Mouse (Mus musculus) heart, postnatal 25 days (tissue): Measurements from ENCODE around the gene Cbx5. TPM values are rescaled to one million over a fixed set of nuclear protein-coding genes. Genes with fewer than 3 reads are reported as not detected.
"Not testable (repeated sequence)": the region's sequence is repeated elsewhere in the genome, so short reads cannot be mapped to it uniquely, and the experiment has no call there.

Experiments
- DNase-seq: peaks from one replicate; pipeline ENCODE4 v3.0.0; 2022; ENCODE audit warnings: low spot score
- intact Hi-C: fragments of 180-260 bp; cut with DNase I; formaldehyde crosslinking; loops from one replicate; pipeline ENCODE4 v1.15.1; 2025
- total RNA-seq, 2 experiments: library from RNA; stranded (reverse); gene quantifications; 2 replicates each; pipeline ENCODE4 v1.2.3; 2021

Gene Cbx5
- 10 to 100 TPM; 55.9 to 63.9 TPM for total RNA-seq

GRCm38 (mm10) chr15:103239685-103240159, at the start of gene Cbx5:
Gene Cbx5 (minus strand): TSS chr15:103239816.
- intact Hi-C loops: no loop called here
- peak; percentile 97 for DNase-seq

GRCm38 (mm10) chr15:103285778-103286417, 46.3 kb upstream of the Cbx5 start:
- peak; percentile 44 for DNase-seq
- intact Hi-C loops: loop anchor here (2.0 kb wide), 1 partner anchor 21 kb away; no protein-coding TSS in a partner anchor

- DNase-seq: no peak
- intact Hi-C loops: loop anchor here (2.0 kb wide), 1 partner anchor 22 kb away; no protein-coding TSS in a partner anchor
Measured at GRCm38 (mm10) chr15:103284647-103285046, 45.0 kb upstream of the Cbx5 start.

GRCm38 (mm10) chr15:103284066-103284465, 44.5 kb upstream of the Cbx5 start:
- no peak for DNase-seq
- intact Hi-C loops: loop anchor here (2.0 kb wide), 1 partner anchor 23 kb away; no protein-coding TSS in a partner anchor

GRCm38 (mm10) chr15:103281465-103282205, 42.0 kb upstream of the Cbx5 start:
- intact Hi-C loops: no loop called here
- DNase-seq: no peak

GRCm38 (mm10) chr15:103280817-103281464, 41.3 kb upstream of the Cbx5 start:
- DNase-seq: no peak
- intact Hi-C loops: no loop called here

- intact Hi-C loops: loop anchor here (2.0 kb wide), 1 partner anchor 29 kb away; no protein-coding TSS in a partner anchor
- no peak for DNase-seq
Measured at GRCm38 (mm10) chr15:103279750-103280149, 40.1 kb upstream of the Cbx5 start.

GRCm38 (mm10) chr15:103277949-103278348, 38.3 kb upstream of the Cbx5 start:
- intact Hi-C loops: loop anchor here (2.0 kb wide), 1 partner anchor 27 kb away; no protein-coding TSS in a partner anchor
- no peak for DNase-seq

GRCm38 (mm10) chr15:103275943-103276342, 36.3 kb upstream of the Cbx5 start:
- DNase-seq, intact Hi-C loops: not testable (repeated sequence)

- DNase-seq: peak; percentile 97
- intact Hi-C loops: no loop called here
Measured at GRCm38 (mm10) chr15:103272419-103273279, 33.0 kb upstream of the Cbx5 start, which contains the start of gene Copz1. Gene Copz1 (plus strand): TSS chr15:103272714.

- intact Hi-C loops: no loop called here
Measured at GRCm38 (mm10) chr15:103268903-103269302, 29.3 kb upstream of the Cbx5 start.

GRCm38 (mm10) chr15:103264794-103265193, 25.2 kb upstream of the Cbx5 start:
- intact Hi-C loops: no loop called here
- no peak for DNase-seq

More at GRCm38 (mm10) chr15:103268903-103269302, 29.3 kb upstream of the Cbx5 start:
- no peak for DNase-seq

- DNase-seq: no peak
- intact Hi-C loops: loop anchor here (10.0 kb wide), 1 partner anchor 45 kb away; no protein-coding TSS in a partner anchor
Measured at GRCm38 (mm10) chr15:103259989-103260388, 20.4 kb upstream of the Cbx5 start.

- intact Hi-C loops: loop anchor here (10.0 kb wide), 1 partner anchor 46 kb away; no protein-coding TSS in a partner anchor
- DNase-seq: no peak
Measured at GRCm38 (mm10) chr15:103259162-103259561, 19.5 kb upstream of the Cbx5 start.

- intact Hi-C loops: loop anchor here (10.0 kb wide), 1 partner anchor 47 kb away; no protein-coding TSS in a partner anchor
- DNase-seq: peak; percentile 75
Measured at GRCm38 (mm10) chr15:103257790-103258728, 18.4 kb upstream of the Cbx5 start, which contains the start of gene Nfe2. Gene Nfe2 (minus strand): TSS chr15:103258403.

GRCm38 (mm10) chr15:103256210-103256986, 16.8 kb upstream of the Cbx5 start:
- intact Hi-C loops: loop anchor here (10.0 kb wide), 1 partner anchor 48 kb away; no protein-coding TSS in a partner anchor
- no peak for DNase-seq

GRCm38 (mm10) chr15:103255169-103255568, 15.6 kb upstream of the Cbx5 start:
- intact Hi-C loops: loop anchor here (10.0 kb wide), 1 partner anchor 50 kb away; no protein-coding TSS in a partner anchor
- DNase-seq: no peak
